1 mouse cellular context compared by ENCODE assay signal in the genomic region with DNA sequence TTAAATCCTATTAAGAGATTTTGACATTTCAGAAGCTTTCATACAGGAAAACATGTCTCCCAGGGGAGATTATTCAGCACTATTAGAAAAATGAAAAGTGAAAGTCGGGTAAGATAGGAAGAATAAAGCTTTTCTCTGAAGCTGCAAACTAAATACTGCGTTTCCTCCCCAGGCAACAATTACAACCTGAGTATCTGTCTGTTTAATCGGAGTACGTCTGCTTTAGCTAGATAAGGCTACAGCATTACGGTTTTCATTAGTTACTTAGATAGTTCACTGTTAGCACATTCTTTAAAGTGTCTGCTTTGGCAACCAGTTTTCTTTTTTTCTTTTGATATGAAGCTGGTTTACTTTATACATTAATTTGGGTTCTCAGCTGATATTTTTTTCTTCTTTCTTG.
TF ChIP-seq lines count a peak whose summit lies in the region.

No protein-coding gene starts in this region.

TF ChIP-seq in MEL, 35 proteins besides CTCF, POLR2A, EP300 and RAD21 (continued from another document):
- TF ChIP-seq JUND (IDR thresholded peaks at IDR 0.05; ENCODE audit: low read depth, low read length) (no peak), MAX (IDR thresholded peaks at IDR 0.05; ENCODE audit: low read length) (no peak; the same call in 1 of the 2 replicates), MAFK (IDR thresholded peaks at IDR 0.05; ENCODE audit: borderline replicate concordance, low read depth, low read length) (0 out of 2 replicates have a peak, but pooled peaks have one; percentile 16), UBTF (IDR thresholded peaks at IDR 0.05; ENCODE audit: borderline replicate concordance, insufficient read depth, low read depth, low read length) (no peak), GATA1 (IDR thresholded peaks at IDR 0.05; ENCODE audit: low read depth, low read length) (peak; percentile 94), ELF1 (IDR thresholded peaks at IDR 0.05; ENCODE audit: low read depth, low read length) (peak; percentile 16; the same call in 1 of the 2 replicates), SIN3A (IDR thresholded peaks at IDR 0.05; ENCODE audit: low read length) (peak; percentile 93), RCOR1 (IDR thresholded peaks at IDR 0.05; ENCODE audit: low read depth, low read length) (peak; percentile 77), CHD1 (IDR thresholded peaks at IDR 0.05; ENCODE audit: low read depth, low read length) (no peak), MYC (IDR thresholded peaks at IDR 0.05; ENCODE audit: low read depth, low read length) (0 out of 2 replicates have a peak, but pooled peaks have one; percentile 58), TBP (IDR thresholded peaks at IDR 0.05; ENCODE audit: low read depth, low read length) (no peak), GABPA (IDR thresholded peaks at IDR 0.05; ENCODE audit: low read depth, low read length) (no peak), E2F4 (IDR thresholded peaks at IDR 0.05; ENCODE audit: borderline replicate concordance, low read depth, low read length) (no peak), CHD2 (IDR thresholded peaks at IDR 0.05; ENCODE audit: low read length) (no peak), NELFE (IDR thresholded peaks at IDR 0.05; ENCODE audit: low read depth, low read length) (no peak), ZMIZ1 (IDR thresholded peaks at IDR 0.05; ENCODE audit: low read depth, low read length) (no peak), TAL1 (IDR thresholded peaks at IDR 0.05; ENCODE audit: low read length) (peak; percentile 87), ZNF384 (IDR thresholded peaks at IDR 0.05; ENCODE audit: low read depth, low read length) (peak; percentile 68), HCFC1 (IDR thresholded peaks at IDR 0.05; ENCODE audit: low read depth, low read length) (peak; percentile 49; the same call in 1 of the 2 replicates), ETS1 (IDR thresholded peaks at IDR 0.05; ENCODE audit: low read depth, low read length) (peak; percentile 94), USF1 (IDR thresholded peaks at IDR 0.05; ENCODE audit: low read depth, low read length) (no peak), NRF1 (IDR thresholded peaks at IDR 0.05; ENCODE audit: insufficient read depth, low read depth, low read length, poor library complexity, severe bottlenecking) (no peak), ZKSCAN1 (IDR thresholded peaks at IDR 0.05; ENCODE audit: low read depth, low read length) (no peak; the same call in 1 of the 2 replicates)
